Mouse (Mus musculus) layer of hippocampus, adult 11-12 months (tissue): ENCODE data around the gene Nhs.
A peak's percentile ranks its signal among the peaks of the same experiment; 100 is the strongest.

ENCODE experiments used
- DNase-seq: peaks from one replicate; pipeline ENCODE4 v3.0.0; 2022; ENCODE audit warnings: low spot score

The Nhs gene

DNA sequence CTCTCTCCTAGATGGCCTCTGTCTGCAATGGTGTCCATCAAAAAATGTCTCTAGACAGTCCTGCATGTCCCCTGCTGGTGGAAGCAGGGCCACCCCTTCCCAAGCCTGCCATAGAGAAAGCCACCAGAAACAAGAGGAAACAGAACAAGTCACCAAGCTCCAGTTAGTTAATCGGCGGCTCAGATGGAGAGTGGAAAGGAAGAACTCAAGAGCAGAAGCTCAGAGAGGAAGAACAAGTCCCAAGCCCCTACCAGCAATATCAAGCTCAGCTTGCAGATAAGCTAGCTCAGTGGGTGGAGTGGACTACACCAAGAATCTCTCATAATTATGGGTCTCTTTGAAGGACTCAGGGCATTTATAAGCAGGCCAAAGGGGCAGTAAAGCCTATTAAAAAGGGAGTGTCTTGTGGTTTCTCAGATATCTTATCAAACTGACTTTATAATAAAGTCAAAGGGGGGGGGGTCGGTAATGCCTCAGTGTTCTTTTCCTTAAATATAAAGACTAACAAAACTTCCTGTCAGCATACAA lies 139.4 kb downstream of the Nhs start:
- DNase-seq, result no peak

DNA sequence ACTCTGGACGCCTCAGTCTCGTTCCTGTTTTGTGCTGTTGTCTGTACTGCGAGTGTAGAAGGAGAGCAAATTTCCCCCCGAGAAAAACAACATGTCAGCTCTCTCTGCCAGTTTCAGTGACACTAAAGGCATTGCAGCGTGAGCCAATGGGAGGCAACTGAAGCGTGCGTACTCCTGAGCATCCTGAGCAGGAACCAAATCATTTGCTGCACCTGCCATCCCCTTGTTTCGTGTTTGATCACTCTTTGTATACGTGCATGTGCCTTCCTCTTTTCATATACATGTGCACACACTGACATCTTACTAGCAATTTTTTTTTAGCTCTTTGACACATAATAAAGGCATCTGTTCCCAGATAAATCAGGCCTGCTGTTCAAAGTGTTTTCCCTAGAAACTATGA lies 142.1 kb downstream of the Nhs start:
- peak; percentile 2 for DNase-seq

DNA sequence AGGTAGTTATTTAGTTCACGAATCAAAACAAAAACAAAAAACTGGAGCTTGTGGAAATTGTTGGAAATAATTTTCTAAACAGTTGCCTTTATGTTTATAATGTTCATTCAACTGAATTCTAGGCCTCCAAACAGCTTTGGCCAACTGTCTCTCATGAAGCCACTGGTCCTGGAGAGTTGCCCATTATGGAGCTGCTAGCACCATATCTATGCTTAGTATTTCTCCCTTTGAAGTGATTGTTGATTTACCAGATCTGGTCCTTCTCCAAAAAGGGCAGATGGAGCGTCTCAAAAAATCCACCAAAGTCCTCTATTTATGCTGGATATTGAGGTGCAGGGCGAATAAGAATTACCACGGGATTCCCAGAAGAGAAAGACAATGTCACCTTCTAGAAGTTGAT lies 147.0 kb downstream of the Nhs start:
- DNase-seq, result no peak

DNA sequence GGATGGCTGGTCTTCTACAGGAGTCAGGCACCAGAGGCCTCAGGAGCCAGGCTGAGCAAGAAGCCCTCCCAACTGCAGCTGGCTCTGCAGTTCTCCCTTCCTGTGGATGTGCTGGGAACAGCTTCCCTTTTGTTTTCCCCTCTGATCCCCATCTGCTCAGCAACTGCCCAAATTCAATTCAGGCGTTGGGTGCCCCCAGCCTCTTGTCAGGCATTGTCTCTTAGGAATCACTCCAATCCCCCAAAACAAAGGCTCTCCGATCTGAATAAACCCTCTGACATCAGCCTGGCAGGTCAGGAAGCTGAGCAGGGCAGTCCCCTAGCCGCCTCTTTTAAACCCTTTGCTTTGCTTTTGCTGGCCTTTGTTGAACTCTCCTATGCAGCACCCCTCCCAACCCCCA lies 149.7 kb downstream of the Nhs start:
- DNase-seq, result no peak

DNA sequence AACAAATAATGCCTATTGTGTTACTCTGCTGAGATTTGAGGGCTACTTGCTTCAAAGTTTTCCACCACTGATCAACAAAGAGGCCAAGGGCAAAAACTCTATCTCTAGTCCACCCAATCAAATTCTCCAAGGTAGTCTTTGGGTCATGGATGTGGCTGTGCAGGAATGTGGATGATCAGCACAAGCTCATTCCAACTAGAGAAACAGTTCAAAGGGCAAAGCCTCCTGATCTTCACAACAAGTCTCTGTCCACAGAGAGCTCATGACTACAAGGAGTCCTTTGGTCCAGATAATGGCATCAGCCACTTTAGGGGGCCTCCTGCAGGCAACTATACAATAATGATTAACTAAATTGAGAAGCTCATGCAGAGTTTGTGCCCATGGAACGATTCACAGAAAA lies 155.7 kb downstream of the Nhs start:
- no peak for DNase-seq

DNA sequence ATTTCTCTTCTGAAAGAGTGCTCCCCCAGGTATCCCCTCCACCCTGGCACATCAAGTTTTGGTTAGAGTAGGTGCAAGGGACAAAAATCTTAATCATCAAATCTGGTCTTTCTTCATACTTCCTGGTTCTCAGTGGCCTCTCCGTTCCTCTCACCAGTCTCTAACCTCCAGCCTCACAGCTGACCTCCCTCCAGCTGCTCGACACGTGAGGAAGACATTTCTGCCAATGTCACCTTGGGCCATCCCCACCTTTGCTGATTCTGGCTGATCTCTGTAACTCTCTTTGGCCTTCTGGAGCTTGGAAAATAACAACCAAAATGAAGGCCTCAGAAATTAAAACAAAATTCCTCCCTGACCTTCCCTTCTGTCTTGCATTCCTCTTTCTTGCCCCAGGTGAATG lies 160.7 kb downstream of the Nhs start:
- no peak for DNase-seq

DNA sequence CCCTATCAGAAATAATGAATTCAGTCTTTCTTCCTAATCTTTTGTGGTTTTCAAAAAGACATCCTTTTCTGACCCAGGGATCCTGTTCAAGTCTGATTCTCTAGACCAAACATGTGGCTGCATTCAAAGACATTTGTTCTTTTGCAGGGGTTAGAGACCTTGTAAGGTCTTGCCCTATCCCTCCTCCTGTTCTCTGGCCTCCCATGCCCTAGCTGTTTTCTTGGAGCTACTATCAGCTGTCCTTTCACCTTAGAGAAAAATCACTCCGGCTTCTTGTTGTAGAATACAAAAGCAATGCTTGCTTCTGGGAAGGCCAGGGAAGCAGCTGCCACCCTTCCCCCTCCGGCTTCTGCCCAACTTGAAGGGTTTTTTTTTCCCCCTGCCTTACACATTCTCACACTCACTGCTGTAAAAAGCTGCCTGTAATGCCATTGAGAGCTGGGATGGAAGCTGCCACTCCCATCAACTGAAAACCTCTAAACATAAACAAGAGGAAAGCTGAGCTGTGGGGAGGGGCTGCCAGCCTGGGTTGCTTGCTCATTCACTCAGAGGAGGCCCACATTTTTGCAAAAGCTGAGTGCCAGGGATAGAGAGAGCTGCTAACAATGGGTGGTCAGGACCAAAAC lies 162.2 kb downstream of the Nhs start:
- DNase-seq, result no peak

DNA sequence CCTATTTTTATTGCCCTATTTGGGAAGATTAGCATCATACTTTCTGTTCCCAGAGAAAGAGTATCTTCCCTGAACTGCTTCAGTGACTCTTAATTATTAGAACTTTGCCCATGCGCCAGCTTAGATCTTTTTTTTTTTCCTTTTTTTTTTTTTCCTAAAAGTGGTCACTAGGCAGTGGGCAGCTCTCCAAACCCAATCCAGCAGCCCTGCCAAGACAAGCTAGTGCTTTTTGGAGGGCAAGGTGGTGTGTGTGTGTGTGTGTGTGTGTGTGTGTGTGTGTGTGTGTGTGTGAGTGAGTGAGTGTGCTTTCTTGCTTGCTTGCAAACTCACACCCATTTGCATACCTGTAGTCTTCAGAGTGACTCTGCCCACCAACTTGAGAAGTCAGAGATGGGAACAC lies 169.4 kb downstream of the Nhs start:
- DNase-seq, result no peak

DNA sequence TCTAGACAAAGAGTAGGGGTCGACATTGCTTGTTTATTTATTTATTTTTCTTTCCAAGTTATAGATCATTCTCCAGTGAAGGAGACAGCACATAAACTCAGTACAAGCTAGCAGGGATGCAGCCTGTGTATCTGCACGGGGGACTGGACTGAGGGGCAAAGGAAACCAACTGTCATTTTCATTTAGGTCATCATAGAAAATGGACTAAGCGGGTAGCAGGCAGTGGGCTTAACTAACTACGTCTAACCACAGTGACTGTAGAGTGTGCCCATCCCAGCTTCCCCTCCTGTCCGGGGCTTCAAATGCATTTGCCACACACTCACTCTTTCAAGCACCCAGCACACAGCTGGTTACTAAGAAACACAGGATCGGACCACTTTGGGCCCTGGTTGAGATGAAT lies 174.6 kb downstream of the Nhs start:
- no peak for DNase-seq

DNA sequence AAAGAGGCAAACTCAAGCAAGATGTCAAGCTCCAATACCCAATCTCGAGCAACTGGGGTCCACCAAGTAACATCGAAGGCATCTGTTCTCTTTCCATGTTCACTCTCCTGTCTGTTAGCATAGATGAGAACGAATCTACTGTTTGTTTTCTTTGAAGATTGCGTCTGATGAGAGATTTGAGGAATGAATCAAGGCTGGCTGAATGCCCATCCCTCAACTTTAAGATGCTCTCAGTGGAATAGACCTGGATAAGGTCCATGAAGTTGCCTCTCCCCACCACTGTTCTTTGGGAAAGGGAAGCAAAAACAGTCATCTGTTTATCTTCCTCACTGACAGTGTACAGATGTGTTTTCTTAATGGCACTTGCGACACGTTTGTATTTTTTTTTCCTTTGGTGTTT lies 178.1 kb downstream of the Nhs start:
- no peak for DNase-seq

DNA sequence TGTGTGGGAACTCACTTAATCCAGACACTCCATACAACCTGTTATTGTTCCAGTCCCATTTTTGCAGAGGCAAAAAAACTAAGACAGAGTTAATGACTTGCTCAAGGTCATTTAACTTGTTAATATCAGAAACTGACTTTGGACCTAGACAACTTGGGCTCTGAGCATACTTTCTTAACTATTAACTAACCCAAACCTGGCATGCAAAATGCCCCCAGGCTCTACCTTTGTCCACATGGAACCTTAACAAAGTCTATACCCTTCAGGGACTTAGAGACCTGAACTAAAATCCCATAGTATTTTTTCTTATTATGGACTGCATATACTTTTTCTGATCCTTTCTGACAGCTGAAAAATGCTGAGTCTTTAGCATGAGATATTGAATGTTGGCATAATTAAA lies 179.6 kb downstream of the Nhs start:
- no peak for DNase-seq

DNA sequence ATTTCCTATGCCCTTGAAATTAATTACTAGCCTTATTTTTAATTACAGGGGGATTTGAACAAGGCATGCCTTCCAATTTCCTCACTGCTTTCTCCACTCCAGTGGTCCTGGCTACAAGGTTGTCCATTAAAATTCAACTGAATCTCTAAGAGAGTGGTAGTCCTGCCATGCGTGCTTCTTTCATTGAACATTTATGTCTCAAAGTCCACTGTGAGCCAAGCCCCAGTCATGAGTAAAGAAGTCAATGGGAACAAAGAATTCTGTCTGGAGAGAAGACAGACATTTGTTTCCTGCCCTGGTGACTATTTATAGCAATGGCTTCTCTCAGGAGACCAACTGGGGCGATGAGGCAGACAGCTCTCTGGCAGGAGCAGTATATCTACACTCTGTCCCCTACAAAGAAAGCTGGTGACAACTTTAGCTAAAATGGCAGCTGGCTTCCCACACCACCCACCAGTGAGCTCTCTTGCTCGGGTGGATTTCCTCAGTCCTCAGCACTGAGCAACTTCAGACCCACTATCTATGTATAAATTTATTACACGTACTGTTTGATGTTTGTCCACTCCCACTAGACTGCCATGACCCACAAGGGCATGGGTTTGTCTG lies 182.2 kb downstream of the Nhs start:
- DNase-seq, result no peak

DNA sequence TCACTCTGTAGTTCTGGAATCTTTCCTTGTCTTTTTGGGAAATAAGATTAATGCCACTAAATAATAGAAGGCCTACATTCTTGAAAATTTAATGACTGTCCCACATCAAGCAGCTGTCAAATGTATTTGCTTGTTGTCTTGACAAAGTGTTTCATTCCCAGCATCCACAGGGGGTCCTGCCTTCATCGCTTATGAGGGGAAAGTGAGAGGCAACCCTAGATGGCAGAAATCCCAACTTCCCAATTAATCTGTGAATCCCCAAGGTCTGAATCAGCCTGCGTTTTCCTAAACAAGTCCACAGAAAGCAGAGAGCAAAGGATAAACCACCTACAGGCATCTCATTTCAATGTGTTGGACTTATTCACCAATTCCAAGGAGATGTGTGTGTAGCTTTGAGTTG lies 183.2 kb downstream of the Nhs start:
- no peak for DNase-seq

DNA sequence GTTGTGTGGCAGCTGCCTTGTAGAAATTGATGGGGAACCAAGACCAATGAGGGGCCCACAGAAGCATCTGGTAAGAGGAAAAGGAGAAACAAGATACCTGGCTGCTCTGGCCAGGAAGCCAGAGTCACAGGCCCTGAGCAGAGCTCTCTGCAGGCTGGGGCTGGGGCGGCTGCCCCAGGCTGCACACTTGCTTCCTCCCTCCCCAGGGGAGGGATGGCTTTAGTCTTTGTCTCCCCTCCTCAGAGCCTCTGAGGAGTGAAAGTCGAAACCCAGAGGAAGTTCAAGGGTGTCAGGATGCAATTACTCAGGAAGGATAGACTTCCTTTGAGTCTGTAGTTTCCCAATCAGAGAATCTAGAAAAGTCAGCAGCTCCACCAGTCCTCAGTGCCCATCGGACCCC lies 186.0 kb downstream of the Nhs start:
- DNase-seq, result no peak

DNA sequence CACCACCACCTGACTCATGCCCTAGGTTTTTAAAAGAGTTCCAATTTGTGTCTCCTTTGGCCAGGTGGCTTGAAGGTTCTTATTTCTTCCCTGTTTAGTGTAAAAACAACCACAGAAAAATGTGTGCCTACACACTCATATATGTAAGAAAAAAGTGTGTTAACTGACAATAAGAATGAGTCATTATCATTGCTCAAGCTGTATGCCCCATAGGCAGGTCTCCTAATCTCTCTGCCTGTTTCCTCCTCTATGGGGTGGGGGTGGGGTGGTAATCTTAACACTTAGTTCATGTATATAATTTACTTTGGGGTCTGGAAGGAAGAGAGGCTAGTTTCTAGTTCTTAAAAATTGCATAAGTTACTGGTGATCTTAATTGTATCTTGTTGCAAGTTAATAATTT lies 186.8 kb downstream of the Nhs start:
- DNase-seq, result no peak

DNA sequence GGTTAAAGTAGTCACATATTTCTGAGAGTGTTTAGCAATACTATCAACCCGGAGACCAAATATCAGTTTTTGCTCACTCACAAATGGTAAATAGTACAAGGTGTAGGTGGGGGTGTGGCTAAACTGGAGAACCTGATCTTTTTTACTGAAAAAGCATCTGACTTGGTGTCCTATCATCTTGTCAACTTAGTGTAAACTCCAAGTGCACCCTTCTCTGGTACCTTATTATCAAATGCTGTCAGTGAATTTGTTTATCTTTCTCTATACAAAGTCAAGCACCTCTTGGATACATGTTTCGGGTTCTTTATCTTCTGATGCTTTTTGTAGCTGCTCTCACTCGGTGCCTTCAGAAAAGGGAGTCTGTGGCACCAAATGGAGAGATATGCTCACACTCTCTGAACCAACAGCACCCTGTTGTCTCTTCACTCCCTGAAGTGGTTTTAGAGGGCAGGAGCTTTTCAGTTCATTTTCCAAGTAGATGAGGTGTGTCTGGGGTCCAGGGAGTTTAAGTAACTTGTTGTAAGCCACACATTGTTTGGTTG lies 187.5 kb downstream of the Nhs start:
- DNase-seq, result no peak

DNA sequence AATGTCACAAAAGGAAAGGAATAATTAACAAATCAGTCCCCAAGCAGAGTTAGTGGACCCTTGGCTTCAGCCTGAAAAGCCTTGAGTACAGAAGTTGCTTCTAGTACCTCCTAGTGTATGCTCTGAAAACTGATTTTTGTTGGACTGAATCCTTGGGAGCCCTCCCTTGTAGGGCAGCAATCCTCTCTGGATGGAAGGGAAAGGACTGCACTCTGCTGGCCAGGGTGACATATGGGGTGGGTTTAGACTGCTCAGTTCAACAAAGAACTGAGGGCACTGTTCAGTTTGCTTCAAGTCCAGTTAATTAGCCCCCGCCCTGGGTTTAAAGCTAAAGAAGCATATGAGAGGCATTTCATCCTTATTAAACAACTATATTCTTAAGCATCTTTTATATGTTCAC lies 188.4 kb downstream of the Nhs start:
- no peak for DNase-seq

DNA sequence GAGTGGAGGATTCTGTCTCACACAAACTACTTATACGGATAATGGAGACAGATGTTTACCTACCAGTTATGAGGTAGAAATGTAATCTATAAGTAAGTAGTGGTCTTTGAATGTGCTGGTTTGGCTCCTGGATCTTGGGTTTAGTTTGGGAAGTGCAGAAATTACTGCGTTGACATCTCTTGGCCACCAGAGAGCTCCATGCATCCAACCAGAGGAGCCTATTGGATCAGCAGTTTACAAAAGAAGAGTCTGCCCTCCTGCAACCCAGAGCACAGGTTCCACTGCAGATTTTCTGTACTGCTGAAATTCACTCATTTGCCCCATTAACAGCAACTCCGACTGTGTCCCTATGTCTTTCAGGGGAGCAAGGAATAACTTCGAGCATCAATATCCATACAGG lies 191.8 kb downstream of the Nhs start:
- peak; percentile 5 for DNase-seq

DNA sequence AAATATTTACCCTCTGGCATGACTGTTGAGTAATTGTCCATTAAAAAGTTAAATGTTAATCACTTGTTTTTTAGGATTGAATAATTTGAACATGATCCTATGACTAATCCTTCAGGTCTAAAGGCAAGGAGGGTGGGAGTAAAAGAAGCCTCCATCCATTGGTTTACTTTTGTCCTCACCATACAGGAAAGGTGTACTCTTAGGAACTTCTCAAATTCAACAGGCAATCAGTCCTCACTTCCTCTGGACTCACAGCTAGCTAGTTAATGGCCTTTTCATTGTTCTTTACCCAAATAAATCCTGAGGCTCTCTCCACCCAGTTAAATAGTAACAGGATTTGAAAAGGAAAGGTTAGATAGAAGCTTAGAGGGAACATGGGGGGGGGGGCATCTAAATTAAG lies 196.2 kb downstream of the Nhs start:
- DNase-seq, result no peak

DNA sequence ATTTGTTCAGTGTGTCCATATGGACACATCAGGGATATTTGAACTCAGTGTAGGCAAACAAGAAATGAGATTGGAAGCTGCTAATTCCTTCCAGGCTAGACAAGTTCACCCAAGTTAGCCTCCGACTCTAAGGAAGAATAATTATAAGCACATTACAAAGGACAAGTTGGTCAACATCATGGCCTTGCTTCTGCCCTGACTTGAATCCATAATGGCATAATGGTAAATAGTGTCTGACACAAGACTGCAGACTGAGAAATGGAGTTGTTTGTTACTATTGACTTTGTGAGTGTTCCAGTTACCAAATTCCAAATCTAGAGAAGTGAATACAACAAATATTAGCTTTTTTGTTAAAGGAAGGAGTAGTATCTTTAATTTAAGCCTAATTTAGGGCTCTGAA lies 196.7 kb downstream of the Nhs start:
- DNase-seq, result no peak

DNA sequence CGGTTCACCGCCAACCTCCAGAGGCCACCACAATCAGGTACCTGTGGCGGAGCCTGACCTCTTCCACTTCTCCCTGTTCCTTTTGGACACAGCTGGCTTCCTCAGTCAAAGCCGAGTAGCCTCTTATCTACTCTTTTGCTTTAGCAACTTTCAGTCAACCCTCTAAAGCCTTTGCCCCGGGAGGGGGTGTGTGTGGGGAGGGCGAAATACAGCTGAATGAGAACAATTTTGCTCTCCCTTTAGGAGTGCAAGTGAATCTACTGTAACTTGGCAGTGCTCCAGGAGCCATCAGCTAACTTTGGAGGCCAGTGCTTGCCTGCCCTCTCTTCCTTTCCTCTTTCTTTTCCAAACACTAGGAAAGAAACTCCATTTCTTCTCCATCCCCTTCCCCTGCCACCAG lies 197.8 kb downstream of the Nhs start:
- no peak for DNase-seq

DNA sequence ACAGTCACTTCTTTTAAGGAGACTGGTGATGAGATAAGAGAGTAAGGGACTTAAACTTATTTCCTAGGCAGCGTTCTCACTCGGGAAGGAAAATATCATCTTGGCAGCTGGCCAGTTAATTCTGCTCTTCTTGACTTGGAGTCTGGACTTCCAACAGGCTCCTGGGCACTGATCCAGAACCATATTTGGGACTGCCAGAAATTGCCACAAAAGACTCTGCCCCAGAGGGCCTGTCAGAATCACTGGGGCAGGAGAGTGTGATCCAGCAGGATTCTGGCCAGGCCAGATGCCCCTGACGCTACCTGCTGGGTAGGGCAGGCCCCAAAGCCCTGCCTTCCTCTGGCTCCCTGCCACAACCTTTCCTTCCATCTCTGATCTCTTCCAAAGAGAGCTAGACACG lies 198.4 kb downstream of the Nhs start:
- peak; percentile 3 for DNase-seq

DNA sequence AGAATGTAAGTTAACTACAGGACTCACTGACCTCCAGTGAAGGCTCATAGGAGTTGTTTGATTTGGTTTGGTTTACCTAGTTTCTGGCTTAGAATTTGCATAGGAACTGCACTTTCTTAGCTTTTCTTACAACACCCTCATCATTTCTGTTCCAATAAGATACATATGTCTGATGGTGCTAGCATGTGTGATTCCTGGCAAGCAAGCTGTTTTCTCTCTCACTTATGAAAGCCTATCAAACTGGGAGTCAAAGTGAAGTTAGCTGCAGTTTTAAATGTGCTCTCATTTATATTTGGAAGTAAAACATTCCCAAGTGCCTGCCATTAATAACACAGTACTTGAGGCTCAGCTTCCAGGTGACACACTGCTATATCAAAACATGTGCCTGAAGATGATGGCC lies 207.2 kb downstream of the Nhs start:
- DNase-seq, result no peak

DNA sequence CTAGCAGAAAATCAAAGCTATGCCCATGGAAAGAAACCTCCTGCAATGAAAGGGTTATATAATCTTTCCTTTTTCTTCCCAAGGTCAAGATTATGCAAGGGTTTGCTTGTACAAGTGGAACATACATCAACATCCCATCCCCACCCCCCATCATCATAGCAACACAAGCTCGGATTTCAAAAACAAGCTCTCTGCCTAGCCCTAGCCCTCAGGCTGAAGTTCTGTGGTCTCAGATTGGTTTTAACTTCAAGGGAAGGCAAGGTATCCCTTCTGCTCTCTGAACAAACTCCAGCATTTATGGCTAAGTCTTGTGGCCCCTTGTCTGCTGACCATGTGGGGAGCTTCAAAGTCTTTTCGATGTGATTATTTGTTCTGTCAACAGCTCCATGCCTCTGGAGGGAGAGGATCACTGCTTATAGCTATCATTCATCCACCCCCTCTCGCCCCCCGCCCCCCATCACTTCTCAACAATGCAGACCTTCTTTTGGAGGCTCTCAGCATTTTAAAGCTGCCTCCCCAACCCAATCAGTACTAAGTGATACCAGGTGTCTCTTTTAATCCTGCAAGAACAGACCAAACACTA lies 216.3 kb downstream of the Nhs start:
- DNase-seq, result no peak
